Mouse (Mus musculus) embryonic facial prominence, embryonic 14.5 days (tissue): Measurements from ENCODE around the gene Mllt3. TPM values are rescaled to one million over a fixed set of nuclear protein-coding genes. Genes with fewer than 3 reads are reported as not detected.

Experiments used
- ATAC-seq: fragments of 200-750 bp; cut with Nextera tagmentation; 2 replicates; pipeline ENCODE4 v1.8.0; 2017; ENCODE audit warnings: low read depth, moderate number of reproducible peaks, moderate TSS enrichment
- DNase-seq: peaks from one replicate; pipeline ENCODE4 v3.0.0-alpha.2; 2015; ENCODE audit warnings: low spot score
- H3K27ac ChIP-seq: fragments of 300-500 bp; sonication (generic); replicated peaks from 2 replicates; pipeline ENCODE4 v1.5.1; 2014; ENCODE audit warnings: low read depth, mild to moderate bottlenecking, low read length, moderate library complexity
- H3K27me3 ChIP-seq: fragments of 300-500 bp; sonication (generic); replicated peaks from 2 replicates; pipeline ENCODE4 v1.6.1; 2014; ENCODE audit warnings: low read length; ENCODE audit not compliant: control insufficient read depth, insufficient read depth
- H3K36me3 ChIP-seq: fragments of 300-500 bp; sonication (generic); 2 replicates; pipeline ENCODE4 v1.6.1; 2014; ENCODE audit warnings: low read length, mixed read lengths; ENCODE audit not compliant: control insufficient read depth, insufficient read depth
- H3K4me1 ChIP-seq: fragments of 300-500 bp; sonication (generic); 2 replicates; pipeline ENCODE4 v1.6.1; 2014; ENCODE audit warnings: antibody characterized with exemption, low read length; ENCODE audit not compliant: control insufficient read depth, insufficient read depth
- H3K4me2 ChIP-seq: fragments of 300-500 bp; sonication (generic); 2 replicates; pipeline ENCODE4 v1.6.1; 2014; ENCODE audit warnings: low read depth, mild to moderate bottlenecking, low read length, moderate library complexity, mixed read lengths
- H3K4me3 ChIP-seq: fragments of 300-500 bp; sonication (generic); 2 replicates; pipeline ENCODE4 v1.5.1; 2014; ENCODE audit warnings: low read depth, mild to moderate bottlenecking, low read length
- H3K9ac ChIP-seq: fragments of 300-500 bp; sonication (generic); 2 replicates; pipeline ENCODE4 v1.6.1; 2014; ENCODE audit warnings: low read depth, mild to moderate bottlenecking, low read length, moderate library complexity, mixed read lengths
- H3K9me3 ChIP-seq: fragments of 300-500 bp; sonication (generic); 2 replicates; pipeline ENCODE4 v1.6.1; 2016; ENCODE audit warnings: low read length; ENCODE audit not compliant: control insufficient read depth
- WGBS: fragments of 180-500 bp; shearing (Covaris S2); extraction: QIAGEN DNeasy Blood & Tissue Kit; methylation state at CpG from one replicate; pipeline ENCODE4 v1.1.7; 2014; 5-methylcytosine and 5-hydroxymethylcytosine counted together
- polyA plus RNA-seq: library from polyadenylated mRNA; unstranded; fragments of >200 nt; fragmentation: Nextera tagmentation; extraction: Ambion mirVana; gene quantifications from 2 replicates; pipeline ENCODE4 v1.2.1, GENCODE M21; 2014

Gene Mllt3
- polyA plus RNA-seq, 1 experiment from 2014 or later, result 55.0 TPM

DNA sequence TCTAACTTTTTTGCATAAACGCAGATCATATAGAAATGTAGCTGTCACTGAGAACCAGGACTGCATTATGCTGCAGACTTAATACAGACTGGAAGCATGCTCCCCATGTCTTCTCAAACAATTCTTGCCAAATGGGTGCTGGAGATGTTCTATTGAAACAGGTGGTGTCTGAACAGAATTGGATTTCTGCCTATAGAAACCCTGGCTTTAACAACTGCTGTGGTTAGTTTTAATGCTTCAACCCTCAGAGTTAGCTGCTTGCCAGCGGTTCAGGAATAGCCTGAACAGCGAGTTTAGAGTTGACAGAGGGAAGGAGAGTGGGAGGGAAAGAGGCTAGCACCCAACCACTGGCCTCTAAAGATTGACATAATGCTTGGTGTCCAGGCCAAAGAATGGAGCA lies 166.6 kb downstream of the Mllt3 start:
- H3K9ac ChIP-seq, result no peak overlapping the region
- H3K4me2 ChIP-seq, result no peak overlapping the region
- ATAC-seq (no peak), DNase-seq (peak; percentile 29)
- no peaks in the 10 kb centered on the region for H3K27me3 ChIP-seq
- no peaks in the 10 kb centered on the region for H3K9me3 ChIP-seq
- H3K36me3 ChIP-seq, result no peaks in the 10 kb centered on the region
- H3K4me1 ChIP-seq, result peaks cover 10% of the 10 kb centered on the region; the same call in 1 of the 2 replicates
- WGBS, result 81% methylated on average over 3 of the region's 3 CpGs
- H3K4me3 ChIP-seq, result no peak overlapping the region
- H3K27ac ChIP-seq, result no peak overlapping the region

DNA sequence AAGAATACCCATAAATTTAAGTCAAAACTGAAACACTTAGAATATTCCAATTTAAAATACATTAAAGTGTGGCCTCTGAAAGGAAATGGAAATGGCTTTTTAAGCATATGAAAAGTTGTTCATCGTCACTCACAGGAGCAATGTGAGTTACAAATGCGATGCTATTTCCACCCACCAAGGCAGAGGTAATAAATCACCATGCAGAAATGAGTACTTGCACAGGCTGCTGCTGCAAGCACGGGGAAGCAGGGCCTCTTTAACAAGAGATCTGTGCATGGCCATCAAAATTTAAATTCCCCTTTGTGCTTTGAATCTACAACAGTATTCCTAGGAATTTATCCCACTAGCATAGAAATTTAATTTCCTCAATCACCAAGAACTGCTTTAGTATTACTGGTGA lies 167.3 kb downstream of the Mllt3 start:
- WGBS, result 57% methylated on average over 3 of the region's 3 CpGs
- H3K4me2 ChIP-seq, result no peak overlapping the region
- H3K4me1 ChIP-seq, result peaks cover 10% of the 10 kb centered on the region; the same call in 1 of the 2 replicates
- no peak overlapping the region for H3K27ac ChIP-seq
- H3K9ac ChIP-seq, result no peak overlapping the region
- H3K36me3 ChIP-seq, result no peaks in the 10 kb centered on the region
- no peaks in the 10 kb centered on the region for H3K9me3 ChIP-seq
- no peak overlapping the region for H3K4me3 ChIP-seq
- no peaks in the 10 kb centered on the region for H3K27me3 ChIP-seq
- ATAC-seq (no peak), DNase-seq (no peak)

DNA sequence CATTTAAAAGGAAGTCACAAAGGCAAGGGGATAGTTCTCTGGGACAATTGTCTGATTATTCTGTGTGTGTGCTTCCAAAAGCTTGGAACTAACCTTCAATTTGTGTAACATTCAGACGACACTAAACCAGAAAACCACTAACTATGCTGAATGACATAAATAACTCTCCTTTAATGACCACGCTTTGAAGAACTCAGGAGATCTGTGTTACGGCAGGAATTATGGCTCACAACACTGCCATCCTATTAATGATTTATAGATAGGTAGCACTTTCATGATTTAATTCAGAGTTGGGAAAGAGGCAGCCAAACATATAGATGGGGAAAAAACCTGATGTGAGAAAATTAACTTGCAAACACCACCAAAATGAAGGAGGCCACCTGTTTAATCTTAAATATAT lies 168.1 kb downstream of the Mllt3 start:
- DNase-seq (no peak), ATAC-seq (no peak)
- Histone ChIP-seq H3K4me3 (no peak overlapping the region), H3K9ac (no peak overlapping the region), H3K4me1 (peaks cover 10% of the 10 kb centered on the region; the same call in 1 of the 2 replicates), H3K27me3 (no peaks in the 10 kb centered on the region), H3K9me3 (no peaks in the 10 kb centered on the region), H3K4me2 (no peak overlapping the region), H3K27ac (no peak overlapping the region), H3K36me3 (no peaks in the 10 kb centered on the region)
- WGBS, result 63% methylated on average over 3 of the region's 3 CpGs

DNA sequence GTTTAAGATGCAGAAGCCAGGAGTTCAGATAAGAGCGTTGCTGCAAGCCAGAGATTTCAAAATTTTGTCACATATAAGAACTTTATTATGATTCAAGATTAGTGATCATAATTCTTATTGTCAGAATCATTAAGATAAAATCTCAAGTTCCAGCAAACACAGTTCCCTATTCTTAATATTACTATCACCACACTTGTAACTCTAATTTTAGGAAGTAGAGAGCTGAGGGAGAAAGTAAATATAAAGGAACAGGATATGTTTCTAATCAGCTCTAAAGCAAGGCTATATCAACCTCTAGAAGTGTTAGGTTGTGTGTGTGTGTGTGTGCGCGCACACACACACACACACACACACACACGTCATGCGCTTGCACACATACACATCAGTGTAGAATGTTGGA lies 170.0 kb downstream of the Mllt3 start:
- Histone ChIP-seq H3K27ac (no peak overlapping the region), H3K9me3 (no peaks in the 10 kb centered on the region), H3K4me3 (no peak overlapping the region), H3K4me1 (peaks cover 10% of the 10 kb centered on the region; the same call in 1 of the 2 replicates), H3K27me3 (no peaks in the 10 kb centered on the region), H3K4me2 (no peak overlapping the region), H3K9ac (no peak overlapping the region), H3K36me3 (no peaks in the 10 kb centered on the region)
- no peak for ATAC-seq
- no peak for DNase-seq
- WGBS, result 96% methylated on average over 5 of the region's 5 CpGs

DNA sequence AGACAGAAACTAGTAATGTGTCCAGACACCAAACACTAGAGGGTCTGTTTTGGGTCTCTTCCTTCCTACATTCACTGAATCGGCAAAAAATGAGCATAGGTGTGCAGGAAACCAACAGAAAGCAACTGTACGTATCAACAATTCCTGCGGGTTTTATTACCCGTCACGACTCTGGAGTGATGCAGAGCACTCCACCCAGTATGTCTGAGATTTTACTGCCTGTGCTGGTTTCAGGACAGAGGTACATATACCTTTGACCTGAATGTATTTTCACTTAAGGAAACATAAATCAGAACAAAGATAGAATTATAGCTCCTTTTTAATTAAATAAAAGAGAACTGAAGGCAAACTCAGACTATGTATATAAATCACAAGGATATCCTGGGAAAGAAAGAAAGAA lies 172.4 kb downstream of the Mllt3 start:
- no peak overlapping the region for H3K27ac ChIP-seq
- WGBS, result 92% methylated on average over 5 of the region's 5 CpGs
- no peaks in the 10 kb centered on the region for H3K27me3 ChIP-seq
- no peak overlapping the region for H3K9ac ChIP-seq
- H3K9me3 ChIP-seq, result no peaks in the 10 kb centered on the region
- no peak overlapping the region for H3K4me3 ChIP-seq
- no peak for DNase-seq
- no peak for ATAC-seq
- no peaks in the 10 kb centered on the region for H3K36me3 ChIP-seq
- H3K4me2 ChIP-seq, result no peak overlapping the region
- 0 out of 2 replicates have a peak, but pooled peaks cover 3% of the 10 kb centered on the region for H3K4me1 ChIP-seq

DNA sequence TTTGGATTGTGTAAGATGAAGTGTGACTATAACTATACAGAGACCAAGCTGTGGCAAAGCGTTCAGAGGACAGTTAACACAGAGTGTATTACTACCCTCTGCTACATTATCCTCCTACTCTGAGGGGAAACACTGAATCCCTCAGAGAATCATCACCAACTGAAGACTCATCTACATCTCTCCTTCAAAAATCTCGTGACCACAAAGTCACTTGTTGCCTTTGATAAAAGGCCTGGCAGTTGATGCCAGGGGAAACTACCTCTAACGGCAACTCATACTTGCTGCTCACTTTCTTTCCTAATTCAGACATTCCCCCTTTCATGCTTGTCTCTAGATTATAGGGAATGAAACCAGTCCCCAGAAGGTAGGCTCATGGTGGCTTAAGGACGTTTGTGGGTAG lies 174.0 kb downstream of the Mllt3 start:
- Histone ChIP-seq H3K27ac (no peak overlapping the region), H3K4me1 (no peaks in the 10 kb centered on the region), H3K9ac (no peak overlapping the region), H3K36me3 (no peaks in the 10 kb centered on the region), H3K4me2 (no peak overlapping the region), H3K4me3 (no peak overlapping the region), H3K27me3 (no peaks in the 10 kb centered on the region), H3K9me3 (no peaks in the 10 kb centered on the region)
- DNase-seq (no peak), ATAC-seq (no peak)
- 71% methylated on average over 4 of the region's 4 CpGs for WGBS

DNA sequence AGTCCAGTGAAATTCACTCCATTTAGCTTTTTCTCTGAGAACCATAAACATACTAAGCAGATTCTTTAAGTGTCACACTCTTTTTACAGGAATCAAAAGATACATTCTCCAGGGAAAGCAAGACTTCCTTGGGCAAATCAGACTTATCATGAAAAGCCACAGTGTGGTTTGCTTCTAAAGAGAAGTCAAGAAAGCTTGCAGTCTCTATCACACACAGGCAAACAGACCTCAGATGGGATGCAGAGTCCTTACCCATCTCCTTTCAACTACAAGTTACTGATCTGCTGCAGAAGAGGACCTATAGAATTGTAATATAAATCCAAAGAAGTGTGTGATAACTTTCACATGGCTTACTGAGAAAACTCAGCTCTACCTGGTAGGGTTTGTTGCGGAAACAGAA lies 175.2 kb downstream of the Mllt3 start:
- WGBS, result 89% methylated on average over 1 of the region's 1 CpGs
- DNase-seq (no peak), ATAC-seq (no peak)
- Histone ChIP-seq H3K4me2 (no peak overlapping the region), H3K4me1 (no peaks in the 10 kb centered on the region), H3K4me3 (no peak overlapping the region), H3K9ac (no peak overlapping the region), H3K9me3 (no peaks in the 10 kb centered on the region), H3K27me3 (no peaks in the 10 kb centered on the region), H3K36me3 (no peaks in the 10 kb centered on the region), H3K27ac (no peak overlapping the region)

DNA sequence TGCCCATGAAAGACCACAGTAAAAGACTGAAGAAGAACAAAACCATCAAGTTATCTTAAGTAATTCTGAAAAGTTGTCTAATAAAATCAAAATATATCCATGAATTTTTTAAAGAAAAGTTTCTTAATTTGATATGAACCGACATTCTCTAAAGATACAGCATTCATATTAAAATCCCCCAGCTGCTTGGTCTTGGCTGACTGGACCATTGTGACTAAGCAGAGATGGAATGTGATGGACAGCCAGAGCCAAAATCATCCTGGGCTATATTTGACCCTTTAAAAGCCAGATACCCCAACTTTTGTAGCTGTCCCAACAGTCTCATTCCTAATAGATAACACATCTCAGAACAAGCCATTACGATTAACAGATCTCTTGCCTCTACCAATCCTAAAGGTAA lies 180.7 kb downstream of the Mllt3 start:
- Histone ChIP-seq H3K27me3 (no peaks in the 10 kb centered on the region), H3K9me3 (no peaks in the 10 kb centered on the region), H3K36me3 (no peaks in the 10 kb centered on the region), H3K9ac (no peak overlapping the region), H3K4me1 (no peaks in the 10 kb centered on the region), H3K4me2 (no peak overlapping the region), H3K27ac (no peak overlapping the region), H3K4me3 (no peak overlapping the region)
- DNase-seq (no peak), ATAC-seq (no peak)
- 92% methylated on average over 2 of the region's 2 CpGs for WGBS

DNA sequence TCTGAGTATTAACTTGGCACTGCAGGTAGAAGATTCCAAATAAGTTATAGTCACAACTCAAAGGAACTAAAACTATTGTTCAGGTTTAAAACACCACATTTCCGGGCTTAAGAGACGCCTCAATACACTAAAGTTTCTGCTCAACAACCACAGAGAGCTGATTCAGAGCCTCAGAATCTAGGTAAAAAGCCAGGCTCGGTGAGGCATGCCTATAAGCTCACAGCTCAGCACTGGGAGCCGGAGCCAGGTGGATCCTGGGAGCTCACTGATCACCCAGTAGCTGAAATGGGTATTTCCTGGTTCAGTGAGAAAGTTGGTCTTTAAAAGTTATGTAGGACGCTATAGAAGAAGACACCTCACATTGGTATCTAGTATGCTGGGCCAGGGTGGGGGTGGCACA lies 183.1 kb downstream of the Mllt3 start:
- WGBS, result 84% methylated on average over 5 of the region's 5 CpGs
- Histone ChIP-seq H3K4me1 (no peaks in the 10 kb centered on the region), H3K27me3 (no peaks in the 10 kb centered on the region), H3K4me2 (no peak overlapping the region), H3K27ac (no peak overlapping the region), H3K4me3 (no peak overlapping the region), H3K9ac (no peak overlapping the region), H3K9me3 (no peaks in the 10 kb centered on the region), H3K36me3 (no peaks in the 10 kb centered on the region)
- ATAC-seq (no peak), DNase-seq (no peak)
